Mouse (Mus musculus) forebrain, embryonic 16.5 days (tissue): ENCODE results near the gene Fam20a. TPM values are rescaled to one million over a fixed set of nuclear protein-coding genes. Genes with fewer than 3 reads are reported as not detected.

Source experiments
- ATAC-seq: fragments of 200-750 bp; cut with Nextera tagmentation; 2 replicates; pipeline ENCODE4 v1.8.0; 2017; ENCODE audit warnings: mild to moderate bottlenecking, moderate library complexity
- H3K27ac ChIP-seq: fragments of 300-500 bp; sonication (generic); 2 replicates; pipeline ENCODE4 v1.5.1; 2014; ENCODE audit warnings: low read length, control low read depth
- H3K27me3 ChIP-seq: fragments of 300-500 bp; sonication (generic); replicated peaks from 2 replicates; pipeline ENCODE4 v1.6.1; 2014; ENCODE audit warnings: low read length; ENCODE audit not compliant: control insufficient read depth, insufficient read depth
- H3K36me3 ChIP-seq: fragments of 300-500 bp; sonication (generic); 2 replicates; pipeline ENCODE4 v1.6.1; 2014; ENCODE audit not compliant: control insufficient read depth, insufficient read depth
- H3K4me1 ChIP-seq: fragments of 300-500 bp; sonication (generic); replicated peaks from 2 replicates; pipeline ENCODE4 v1.6.1; 2014; ENCODE audit warnings: low read length; ENCODE audit not compliant: control insufficient read depth, insufficient read depth
- H3K4me2 ChIP-seq: fragments of 300-500 bp; sonication (generic); 2 replicates; pipeline ENCODE4 v1.6.1; 2014; ENCODE audit warnings: mild to moderate bottlenecking, low read length, control low read depth
- H3K4me3 ChIP-seq: fragments of 300-500 bp; sonication (generic); replicated peaks from 2 replicates; pipeline ENCODE4 v1.5.1; 2014; ENCODE audit warnings: mild to moderate bottlenecking, low read length, control low read depth
- H3K9ac ChIP-seq: fragments of 300-500 bp; sonication (generic); replicated peaks from 2 replicates; pipeline ENCODE4 v1.6.1; 2014; ENCODE audit warnings: low read depth, low read length, control low read depth
- H3K9me3 ChIP-seq: fragments of 300-500 bp; sonication (generic); 2 replicates; pipeline ENCODE4 v1.6.1; 2016; ENCODE audit warnings: low read length; ENCODE audit not compliant: control insufficient read depth
- WGBS: fragments of 180-500 bp; shearing (Covaris S2); extraction: QIAGEN DNeasy Blood & Tissue Kit; methylation state at CpG from one replicate; pipeline ENCODE4 v1.1.7; 2014; 5-methylcytosine and 5-hydroxymethylcytosine counted together
- polyA plus RNA-seq: library from polyadenylated mRNA; unstranded; fragments of >200 nt; fragmentation: Nextera tagmentation; extraction: Ambion mirVana; gene quantifications from 2 replicates; pipeline ENCODE4 v1.2.1, GENCODE M21; 2015

Gene Fam20a
- polyA plus RNA-seq, 1 experiment from 2014 or later, result 1.9 TPM

- 0 out of 2 replicates have a peak overlapping the region, but pooled peaks have one; percentile 3 for H3K4me3 ChIP-seq
- peaks cover 13% of the 10 kb centered on the region; the same call in 1 of the 2 replicates for H3K36me3 ChIP-seq
- H3K9ac ChIP-seq, result 0 out of 2 replicates have a peak overlapping the region, but pooled peaks have one; percentile 13
- WGBS, result 63% methylated on average over 8 of the region's 8 CpGs
- peaks cover 37% of the 10 kb centered on the region for H3K4me1 ChIP-seq
- peak overlapping the region; percentile 92 for H3K4me2 ChIP-seq
- no peak for ATAC-seq
- no peak overlapping the region for H3K27ac ChIP-seq
- H3K9me3 ChIP-seq, result no peaks in the 10 kb centered on the region
- no peaks in the 10 kb centered on the region for H3K27me3 ChIP-seq
These were observed 68.9 kb downstream of the Fam20a start for GRCm38 (mm10) chr11:109653201-109653600.

GRCm38 (mm10) chr11:109652505-109652904 is 69.6 kb downstream of the Fam20a start:
- 35% methylated on average over 6 of the region's 6 CpGs for WGBS
- H3K27ac ChIP-seq, result no peak overlapping the region
- peak overlapping the region; percentile 92 for H3K4me3 ChIP-seq
- H3K9me3 ChIP-seq, result no peaks in the 10 kb centered on the region
- peak overlapping the region; percentile 92 for H3K9ac ChIP-seq
- H3K27me3 ChIP-seq, result no peaks in the 10 kb centered on the region
- peaks cover 37% of the 10 kb centered on the region for H3K4me1 ChIP-seq
- peaks cover 13% of the 10 kb centered on the region; the same call in 1 of the 2 replicates for H3K36me3 ChIP-seq
- no peak for ATAC-seq
- H3K4me2 ChIP-seq, result peak overlapping the region; percentile 92

GRCm38 (mm10) chr11:109651566-109652024 is 70.5 kb downstream of the Fam20a start:
- H3K4me1 ChIP-seq, result peaks cover 37% of the 10 kb centered on the region
- H3K27ac ChIP-seq, result peak overlapping the region; percentile 93
- no peak for ATAC-seq
- peak overlapping the region; percentile 92 for H3K9ac ChIP-seq
- H3K36me3 ChIP-seq, result peaks cover 9% of the 10 kb centered on the region; the same call in 1 of the 2 replicates
- WGBS, result 1% methylated on average over 21 of the region's 21 CpGs
- H3K4me2 ChIP-seq, result peak overlapping the region; percentile 92
- no peaks in the 10 kb centered on the region for H3K9me3 ChIP-seq
- no peaks in the 10 kb centered on the region for H3K27me3 ChIP-seq
- H3K4me3 ChIP-seq, result peak overlapping the region; percentile 92

GRCm38 (mm10) chr11:109650788-109651565 is 71.1 kb downstream of the Fam20a start:
- ATAC-seq, result peak; percentile 94
- WGBS, result 0% methylated on average over 89 of the region's 90 CpGs
- H3K4me1 ChIP-seq, result peaks cover 37% of the 10 kb centered on the region

GRCm38 (mm10) chr11:109649975-109650701 is 71.9 kb downstream of the Fam20a start:
- Histone ChIP-seq H3K4me3 (peak overlapping the region; percentile 92), H3K4me2 (peak overlapping the region; percentile 67), H3K27ac (peak overlapping the region; percentile 93), H3K4me1 (peaks cover 37% of the 10 kb centered on the region), H3K27me3 (no peaks in the 10 kb centered on the region), H3K36me3 (peaks cover 5% of the 10 kb centered on the region; the same call in 1 of the 2 replicates), H3K9ac (peak overlapping the region; percentile 92), H3K9me3 (no peaks in the 10 kb centered on the region)
- 1% methylated on average over 31 of the region's 31 CpGs for WGBS
- peak; percentile 73 for ATAC-seq

More at GRCm38 (mm10) chr11:109650788-109651565, 71.1 kb downstream of the Fam20a start:
- Histone ChIP-seq H3K27ac (peak overlapping the region; percentile 93), H3K4me2 (peak overlapping the region; percentile 92), H3K9ac (peak overlapping the region; percentile 92), H3K4me3 (peak overlapping the region; percentile 92), H3K36me3 (peaks cover 5% of the 10 kb centered on the region; the same call in 1 of the 2 replicates), H3K27me3 (no peaks in the 10 kb centered on the region), H3K9me3 (no peaks in the 10 kb centered on the region)

GRCm38 (mm10) chr11:109649206-109649605 is 72.9 kb downstream of the Fam20a start, which contains the start of gene Prkar1a:
Gene Prkar1a (plus strand): TSS chr11:109649405.
- WGBS, result 34% methylated on average over 8 of the region's 8 CpGs
- peak within 1 kb of the TSS; percentile 92 for H3K9ac ChIP-seq
- peak within 1 kb of the TSS; percentile 93 for H3K27ac ChIP-seq
- H3K4me2 ChIP-seq, result peak within 1 kb of the TSS; percentile 67
- H3K4me1 ChIP-seq, result peaks cover 35% of the 10 kb centered on the region
- no peaks in the 10 kb centered on the region for H3K9me3 ChIP-seq
- peaks cover 3% of the 10 kb centered on the region; the same call in 1 of the 2 replicates for H3K36me3 ChIP-seq
- peak within 1 kb of the TSS; percentile 92 for H3K4me3 ChIP-seq
- no peaks in the 10 kb centered on the region for H3K27me3 ChIP-seq
- no peak for ATAC-seq

- 23% methylated on average over 7 of the region's 7 CpGs for WGBS
- H3K4me1 ChIP-seq, result peaks cover 31% of the 10 kb centered on the region
- no peak for ATAC-seq
- H3K36me3 ChIP-seq, result peaks cover under 1% of the 10 kb centered on the region; the same call in 1 of the 2 replicates
- H3K4me2 ChIP-seq, result peak overlapping the region; percentile 5; the same call in 1 of the 2 replicates
- peak overlapping the region; percentile 93 for H3K27ac ChIP-seq
- no peaks in the 10 kb centered on the region for H3K27me3 ChIP-seq
- H3K9ac ChIP-seq, result no peak overlapping the region
- H3K9me3 ChIP-seq, result no peaks in the 10 kb centered on the region
- H3K4me3 ChIP-seq, result no peak overlapping the region
These were observed 73.6 kb downstream of the Fam20a start for GRCm38 (mm10) chr11:109648510-109648909.

GRCm38 (mm10) chr11:109641498-109642222 is 80.4 kb downstream of the Fam20a start:
- no peaks in the 10 kb centered on the region for H3K4me1 ChIP-seq
- no peaks in the 10 kb centered on the region for H3K9me3 ChIP-seq
- H3K4me2 ChIP-seq, result no peak overlapping the region
- ATAC-seq, result no peak
- H3K27me3 ChIP-seq, result no peaks in the 10 kb centered on the region
- H3K9ac ChIP-seq, result no peak overlapping the region
- H3K36me3 ChIP-seq, result no peaks in the 10 kb centered on the region
- no peak overlapping the region for H3K27ac ChIP-seq
- H3K4me3 ChIP-seq, result no peak overlapping the region
- WGBS, result 77% methylated on average over 5 of the region's 5 CpGs
